ENCODE assay signal across 8 mouse cellular contexts in genomic region chr17:28692341-28692710, GRCm38 (mm10). TPM values are rescaled to one million over a fixed set of nuclear protein-coding genes. Genes with fewer than 3 reads are reported as not detected.
DNase-seq lines count a peak whose midpoint lies in the region; ATAC-seq and TF ChIP-seq lines count a peak whose summit lies in the region.

No protein-coding gene starts in this region.

- H3K4me1 ChIP-seq in heart, embryonic 13.5 days: peaks cover 61% of the 10 kb centered on the region
- peaks cover 30% of the 10 kb centered on the region for H3K4me1 ChIP-seq in kidney, postnatal 0 days (replicated peaks; ENCODE audit: insufficient read depth, low read length)
- H3K4me1 ChIP-seq in liver, postnatal 0 days (ENCODE audit: insufficient read depth): peaks cover 44% of the 10 kb centered on the region

- no peak for TF ChIP-seq CTCF in kidney, postnatal 0 days (IDR thresholded peaks at IDR 0.05; ENCODE audit: low read depth)
- TF ChIP-seq CTCF in liver, postnatal 0 days (IDR thresholded peaks at IDR 0.05; ENCODE audit: low read depth): no peak

- peak overlapping the region; percentile 84 for H3K4me3 ChIP-seq in heart, embryonic 13.5 days
- peak overlapping the region; percentile 96 for H3K4me3 ChIP-seq in kidney, postnatal 0 days (replicated peaks; ENCODE audit: low read depth, low read length)
- H3K4me3 ChIP-seq in liver, postnatal 0 days (ENCODE audit: low read depth, low read length): peak overlapping the region; percentile 88

- peaks cover 11% of the 10 kb centered on the region for H3K27me3 ChIP-seq in heart, embryonic 13.5 days (replicated peaks)
- no peaks in the 10 kb centered on the region for H3K27me3 ChIP-seq in kidney, postnatal 0 days (ENCODE audit: insufficient read depth, low read length)
- H3K27me3 ChIP-seq in liver, postnatal 0 days (ENCODE audit: insufficient read depth, low read length): no peaks in the 10 kb centered on the region

- peak; percentile 18; the same call in 1 of the 2 replicates for TF ChIP-seq EP300 in liver, postnatal 0 days (IDR thresholded peaks at IDR 0.05; ENCODE audit: low read depth)

- no peaks in the 10 kb centered on the region for H3K9me3 ChIP-seq in heart, embryonic 13.5 days
- H3K9me3 ChIP-seq in kidney, postnatal 0 days (replicated peaks; ENCODE audit: low read length): no peaks in the 10 kb centered on the region
- no peaks in the 10 kb centered on the region for H3K9me3 ChIP-seq in liver, postnatal 0 days (ENCODE audit: low read length)

- no peak for ATAC-seq in heart, embryonic 13.5 days (ENCODE audit: extremely low read depth, insufficient number of reproducible peaks, low FRiP score, low TSS enrichment)
- no peak for ATAC-seq in kidney, postnatal 0 days (replicated peaks; ENCODE audit: low FRiP score, low read depth)
- no peak for ATAC-seq in liver, postnatal 0 days

- under 1% methylated on average over 18 of the region's 18 CpGs for WGBS in heart, embryonic 13.5 days
- WGBS in kidney, postnatal 0 days: under 1% methylated on average over 18 of the region's 18 CpGs
- 0% methylated on average over 18 of the region's 18 CpGs for WGBS in liver, postnatal 0 days (ENCODE audit: insufficient replicate concordance)

- peak overlapping the region; percentile 79 for H3K4me2 ChIP-seq in heart, embryonic 13.5 days
- peak overlapping the region; percentile 78 for H3K4me2 ChIP-seq in kidney, postnatal 0 days (ENCODE audit: low read length)
- peak overlapping the region; percentile 75 for H3K4me2 ChIP-seq in liver, postnatal 0 days (ENCODE audit: low read depth, low read length)

- peak overlapping the region; percentile 97 for H3K27ac ChIP-seq in heart, embryonic 13.5 days (replicated peaks)
- H3K27ac ChIP-seq in kidney, postnatal 0 days: peak overlapping the region; percentile 98
- H3K27ac ChIP-seq in liver, postnatal 0 days (ENCODE audit: low read depth): peak overlapping the region; percentile 95

- peak overlapping the region; percentile 93 for H3K9ac ChIP-seq in heart, embryonic 13.5 days
- H3K9ac ChIP-seq in kidney, postnatal 0 days (ENCODE audit: low read depth, low read length): peak overlapping the region; percentile 91
- H3K9ac ChIP-seq in liver, postnatal 0 days (replicated peaks): peak overlapping the region; percentile 98

- H3K36me3 ChIP-seq in heart, embryonic 13.5 days: no peaks in the 10 kb centered on the region
- H3K36me3 ChIP-seq in kidney, postnatal 0 days (ENCODE audit: insufficient read depth, low read length): no peaks in the 10 kb centered on the region
- H3K36me3 ChIP-seq in liver, postnatal 0 days (replicated peaks; ENCODE audit: insufficient read depth, low read length): peaks cover 3% of the 10 kb centered on the region; the same call in 1 of the 2 replicates

- DNase-seq in B cell, adult 2 months: peak; percentile 60 to 67
- DNase-seq in T-cell, adult 2 months (ENCODE audit: low spot score): peak; percentile 69
- peak; percentile 56 for DNase-seq in embryo, embryonic 10.5 days (ENCODE audit: low spot score)
- DNase-seq in kidney, postnatal 0 days (ENCODE audit: low spot score): no peak
- peak; percentile 67 for DNase-seq in liver, postnatal 0 days
- DNase-seq in right cerebral cortex, adult 18-20 months: peak; percentile 75
- DNase-seq in thymus, postnatal 36 days: peak; percentile 60 to 69

RNA-seq across cellular contexts. Expression of gene Mapk14, which starts 1.2 kb away (rescaled TPM):
- 24.5 and 25.5 TPM in 2 replicates for polyA plus RNA-seq in heart, embryonic 13.5 days (2015; fragmentation: Nextera tagmentation; extraction: Ambion mirVana)
- 33.8 and 34.0 TPM in 2 replicates for polyA plus RNA-seq in kidney, postnatal 0 days (2015; fragmentation: Nextera tagmentation; extraction: Ambion mirVana)
- 23.6 and 24.5 TPM in 2 replicates for polyA plus RNA-seq in liver, postnatal 0 days (2015; fragmentation: Nextera tagmentation; extraction: Ambion mirVana)

RNA-seq across cellular contexts. Expression of gene Slc26a8, which starts 2.3 kb away (rescaled TPM):
- polyA plus RNA-seq in heart, embryonic 13.5 days (2015; fragmentation: Nextera tagmentation; extraction: Ambion mirVana): 0.10 and 0.15 TPM in 2 replicates
- 0.56 and 0.76 TPM in 2 replicates for polyA plus RNA-seq in kidney, postnatal 0 days (2015; fragmentation: Nextera tagmentation; extraction: Ambion mirVana)
- 0.32 and 0.51 TPM in 2 replicates for polyA plus RNA-seq in liver, postnatal 0 days (2015; fragmentation: Nextera tagmentation; extraction: Ambion mirVana)

RNA-seq across cellular contexts. Expression of gene AC170998.1, which starts 33.6 kb away (rescaled TPM):
- polyA plus RNA-seq in heart, embryonic 13.5 days (2015; fragmentation: Nextera tagmentation; extraction: Ambion mirVana): 1.6 and 2.0 TPM in 2 replicates
- polyA plus RNA-seq in kidney, postnatal 0 days (2015; fragmentation: Nextera tagmentation; extraction: Ambion mirVana): 0.66 and 0.71 TPM in 2 replicates
- 0.80 and 1.1 TPM in 2 replicates for polyA plus RNA-seq in liver, postnatal 0 days (2015; fragmentation: Nextera tagmentation; extraction: Ambion mirVana)
